Mouse (Mus musculus) heart, embryonic 14.5 days (tissue): ENCODE data around the gene Urad. TPM values are rescaled to one million over a fixed set of nuclear protein-coding genes. Genes with fewer than 3 reads are reported as not detected.

Experiments
- ATAC-seq: fragments of 200-750 bp; cut with Nextera tagmentation; 2 replicates; pipeline ENCODE4 v1.8.0; 2017; ENCODE audit warnings: low read depth, moderate TSS enrichment; ENCODE audit not compliant: insufficient number of reproducible peaks, insufficient read depth, low FRiP score
- H3K27ac ChIP-seq, 2 experiments: fragments of 200-500 bp in 1 of 2; fragments of 300-500 bp in 1 of 2; sonication (generic) in 1 of 2; replicated peaks in 1 of 2; 2 replicates each; pipeline ENCODE4 v1.5.1; 2012 to 2014; ENCODE audit warnings: low read depth in 2 of 2, low read length in 2 of 2, control low read depth in 1 of 2, mild to moderate bottlenecking in 1 of 2, mixed read lengths in 1 of 2; ENCODE audit not compliant: control insufficient read depth in 1 of 2, insufficient read depth in 1 of 2
- H3K27me3 ChIP-seq: fragments of 300-500 bp; sonication (generic); 2 replicates; pipeline ENCODE4 v1.6.1; 2014; ENCODE audit warnings: mild to moderate bottlenecking, low read length, control low read depth; ENCODE audit not compliant: control insufficient read depth, insufficient read depth
- H3K36me3 ChIP-seq: fragments of 300-500 bp; sonication (generic); 2 replicates; pipeline ENCODE4 v1.6.1; 2014; ENCODE audit warnings: mild to moderate bottlenecking, control low read depth, low read length, mixed read lengths; ENCODE audit not compliant: control insufficient read depth, insufficient read depth
- H3K4me1 ChIP-seq, 2 experiments: fragments of 200-500 bp in 1 of 2; fragments of 300-500 bp in 1 of 2; sonication (generic) in 1 of 2; 2 replicates each; pipeline ENCODE4 v1.6.1; 2012 to 2014; ENCODE audit warnings: low read length in 2 of 2, control low read depth in 1 of 2, mixed read lengths in 1 of 2; ENCODE audit not compliant: control insufficient read depth in 2 of 2, insufficient read depth in 2 of 2
- H3K4me2 ChIP-seq: fragments of 300-500 bp; sonication (generic); 2 replicates; pipeline ENCODE4 v1.6.1; 2014; ENCODE audit warnings: mild to moderate bottlenecking, low read length
- H3K4me3 ChIP-seq, 2 experiments: fragments of 200-500 bp in 1 of 2; fragments of 300-500 bp in 1 of 2; sonication (generic) in 1 of 2; 2 replicates each; pipeline ENCODE4 v1.5.1; 2012 to 2014; ENCODE audit warnings: low read length in 2 of 2, mild to moderate bottlenecking in 2 of 2, control low read depth in 1 of 2, low read depth in 1 of 2, moderate library complexity in 1 of 2; ENCODE audit not compliant: control insufficient read depth in 1 of 2, insufficient read depth in 1 of 2
- H3K9ac ChIP-seq: fragments of 300-500 bp; sonication (generic); 2 replicates; pipeline ENCODE4 v1.6.1; 2014; ENCODE audit warnings: mild to moderate bottlenecking, low read length
- H3K9me3 ChIP-seq: fragments of 300-500 bp; sonication (generic); 2 replicates; pipeline ENCODE4 v1.6.1; 2016; ENCODE audit warnings: low read length, control low read depth; ENCODE audit not compliant: control insufficient read depth
- WGBS: fragments of 180-500 bp; shearing (Covaris S2); extraction: QIAGEN DNeasy Blood & Tissue Kit; methylation state at CpG from one replicate; pipeline ENCODE4 v1.1.7; 2014; 5-methylcytosine and 5-hydroxymethylcytosine counted together
- polyA plus RNA-seq: library from polyadenylated mRNA; unstranded; fragments of >200 nt; fragmentation: Nextera tagmentation; extraction: Ambion mirVana; gene quantifications from 2 replicates; pipeline ENCODE4 v1.2.1, GENCODE M21; 2014

Gene Urad
- polyA plus RNA-seq, 1 experiment from 2014 or later = not detected

GRCm38 (mm10) chr5:147309786-147310185 is 12.5 kb downstream of the Urad start:
- WGBS = 0% methylated on average over 2 of the region's 2 CpGs
- Histone ChIP-seq H3K4me3 (no peak overlapping the region), H3K27me3 (peaks cover 100% of the 10 kb centered on the region), H3K4me2 (no peak overlapping the region), H3K9me3 (no peaks in the 10 kb centered on the region), H3K27ac (no peak overlapping the region), H3K4me1 (peaks cover 2 to 8% of the 10 kb centered on the region in 2 experiments; a peak in 3 of 4 replicates), H3K36me3 (no peaks in the 10 kb centered on the region), H3K9ac (no peak overlapping the region)
- ATAC-seq = no peak

GRCm38 (mm10) chr5:147308451-147308850 is 13.8 kb downstream of the Urad start:
- Histone ChIP-seq H3K4me3 (no peak overlapping the region), H3K36me3 (no peaks in the 10 kb centered on the region), H3K27me3 (peaks cover 100% of the 10 kb centered on the region), H3K9me3 (no peaks in the 10 kb centered on the region), H3K9ac (no peak overlapping the region), H3K27ac (no peak overlapping the region), H3K4me2 (no peak overlapping the region), H3K4me1 (peaks cover 2 to 8% of the 10 kb centered on the region in 2 experiments; a peak in 3 of 4 replicates)
- 7% methylated on average over 9 of the region's 9 CpGs for WGBS
- ATAC-seq = no peak

- Histone ChIP-seq H3K9ac (no peak overlapping the region), H3K36me3 (no peaks in the 10 kb centered on the region), H3K4me2 (no peak overlapping the region), H3K4me1 (peaks cover 2 to 8% of the 10 kb centered on the region in 2 experiments; a peak in 3 of 4 replicates), H3K27me3 (peaks cover 100% of the 10 kb centered on the region), H3K27ac (no peak overlapping the region), H3K4me3 (no peak overlapping the region), H3K9me3 (no peaks in the 10 kb centered on the region)
- 3% methylated on average over 12 of the region's 12 CpGs for WGBS
- no peak for ATAC-seq
These were observed 14.8 kb downstream of the Urad start for GRCm38 (mm10) chr5:147307398-147307785.

- H3K27ac ChIP-seq = no peak within 1 kb of the TSS
- H3K4me2 ChIP-seq = peak within 1 kb of the TSS; percentile 16; the same call in 1 of the 2 replicates
- no peak within 1 kb of the TSS for H3K9ac ChIP-seq
- under 1% methylated on average over 61 of the region's 63 CpGs for WGBS
- peaks cover 2 to 8% of the 10 kb centered on the region in 2 experiments; a peak in 3 of 4 replicates for H3K4me1 ChIP-seq
- H3K36me3 ChIP-seq = no peaks in the 10 kb centered on the region
- no peak for ATAC-seq
- peaks cover 100% of the 10 kb centered on the region for H3K27me3 ChIP-seq
- H3K9me3 ChIP-seq = no peaks in the 10 kb centered on the region
- H3K4me3 ChIP-seq = 0 out of 4 replicates have a peak within 1 kb of the TSS, but pooled peaks of 1 of the 2 experiments have one; percentile 19
These were observed 15.4 kb downstream of the Urad start, which contains the start of gene Cdx2 for GRCm38 (mm10) chr5:147306638-147307397. TSS of gene Cdx2 (minus strand) at chr5:147307270.

GRCm38 (mm10) chr5:147305856-147306637 is 16.2 kb downstream of the Urad start:
- H3K4me1 ChIP-seq = peaks cover 2 to 8% of the 10 kb centered on the region in 2 experiments; a peak in 3 of 4 replicates
- WGBS = under 1% methylated on average over 49 of the region's 58 CpGs
- no peaks in the 10 kb centered on the region for H3K36me3 ChIP-seq
- H3K27ac ChIP-seq = no peak overlapping the region
- no peaks in the 10 kb centered on the region for H3K9me3 ChIP-seq
- no peak overlapping the region for H3K9ac ChIP-seq
- 0 out of 4 replicates have a peak overlapping the region, but pooled peaks of 1 of the 2 experiments have one; percentile 19 for H3K4me3 ChIP-seq
- peaks cover 100% of the 10 kb centered on the region for H3K27me3 ChIP-seq
- peak overlapping the region; percentile 16; the same call in 1 of the 2 replicates for H3K4me2 ChIP-seq
- ATAC-seq = no peak

- Histone ChIP-seq H3K4me3 (peak overlapping the region in 1 of 2 experiments; percentile 9; a peak in 2 of 4 replicates), H3K36me3 (no peaks in the 10 kb centered on the region), H3K4me2 (no peak overlapping the region)
These were observed 17.1 kb downstream of the Urad start for GRCm38 (mm10) chr5:147305166-147305565.

More at GRCm38 (mm10) chr5:147305166-147305565, 17.1 kb downstream of the Urad start:
- ATAC-seq = no peak
- Histone ChIP-seq H3K27me3 (peaks cover 100% of the 10 kb centered on the region), H3K4me1 (peaks cover 2 to 9% of the 10 kb centered on the region in 2 experiments; a peak in 3 of 4 replicates), H3K9me3 (no peaks in the 10 kb centered on the region), H3K27ac (no peak overlapping the region), H3K9ac (no peak overlapping the region)
- WGBS = under 1% methylated on average over 16 of the region's 16 CpGs
